Mouse (Mus musculus): ENCODE data around the gene Foxn2. TPM values are rescaled to one million over a fixed set of nuclear protein-coding genes. Genes with fewer than 3 reads are reported as not detected.
"Not testable (repeated sequence)": the region's sequence is repeated elsewhere in the genome, so short reads cannot be mapped to it uniquely, and the experiment has no call there.

Gene Foxn2
- 10 to 100 TPM; 12.9 to 14.2 TPM for total RNA-seq (2021)

GRCm38 (mm10) chr17:88440285-88441000, at the start of gene Foxn2:
TSS of gene Foxn2 (plus strand) at chr17:88440711.
- intact Hi-C loops (cut with DNase I): loop anchor here (2.0 to 5.0 kb wide), 4 partner anchors 42 to 373 kb away; partner anchors contain the start of gene Fbxo11
- DNase-seq: peak; percentile 95 to 96

- no peak for DNase-seq
Measured at GRCm38 (mm10) chr17:88397501-88397900, 43.0 kb upstream of the Foxn2 start.

GRCm38 (mm10) chr17:88398090-88398489, 42.4 kb upstream of the Foxn2 start:
- DNase-seq: no peak
- intact Hi-C loops (cut with DNase I): no loop called here

More at GRCm38 (mm10) chr17:88397501-88397900, 43.0 kb upstream of the Foxn2 start:
- intact Hi-C loops (cut with DNase I): no loop called here

- no peak for DNase-seq
- intact Hi-C loops (cut with DNase I): no loop called here
Measured at GRCm38 (mm10) chr17:88398854-88399253, 41.7 kb upstream of the Foxn2 start.

GRCm38 (mm10) chr17:88400122-88400521, 40.4 kb upstream of the Foxn2 start:
- intact Hi-C loops (cut with DNase I): no loop called here
- DNase-seq: no peak

GRCm38 (mm10) chr17:88400702-88401475, 39.6 kb upstream of the Foxn2 start:
- DNase-seq: no peak
- intact Hi-C loops (cut with DNase I): no loop called here

GRCm38 (mm10) chr17:88403269-88403668, 37.2 kb upstream of the Foxn2 start:
- peak in 1 of 2 experiments; percentile 5 for DNase-seq
- intact Hi-C loops (cut with DNase I): no loop called here

- no peak for DNase-seq
- intact Hi-C loops (cut with DNase I): no loop called here
Measured at GRCm38 (mm10) chr17:88404471-88404870, 36.0 kb upstream of the Foxn2 start.

GRCm38 (mm10) chr17:88405076-88405475, 35.4 kb upstream of the Foxn2 start:
- intact Hi-C loops (cut with DNase I): no loop called here
- no peak for DNase-seq

GRCm38 (mm10) chr17:88409706-88410105, 30.8 kb upstream of the Foxn2 start:
- intact Hi-C loops (cut with DNase I): no loop called here
- no peak for DNase-seq

GRCm38 (mm10) chr17:88413155-88413836, 27.2 kb upstream of the Foxn2 start:
- intact Hi-C loops (cut with DNase I): no loop called here
- DNase-seq: no peak

GRCm38 (mm10) chr17:88420426-88420825, 20.1 kb upstream of the Foxn2 start:
- intact Hi-C loops (cut with DNase I): no loop called here
- DNase-seq: no peak

- intact Hi-C loops (cut with DNase I): no loop called here
- DNase-seq: peak; percentile 51 to 53
Measured at GRCm38 (mm10) chr17:88421246-88421645, 19.3 kb upstream of the Foxn2 start.

GRCm38 (mm10) chr17:88430719-88431118, 9.8 kb upstream of the Foxn2 start:
- intact Hi-C loops (cut with DNase I): no loop called here
- no peak for DNase-seq

GRCm38 (mm10) chr17:88431486-88431885, 9.0 kb upstream of the Foxn2 start:
- intact Hi-C loops (cut with DNase I): no loop called here
- DNase-seq: no peak

- DNase-seq: no peak
- intact Hi-C loops (cut with DNase I): no loop called here
Measured at GRCm38 (mm10) chr17:88431987-88432386, 8.5 kb upstream of the Foxn2 start.

- intact Hi-C loops (cut with DNase I): no loop called here
- DNase-seq: no peak
Measured at GRCm38 (mm10) chr17:88435322-88435721, 5.2 kb upstream of the Foxn2 start.

- no peak for DNase-seq
- intact Hi-C loops (cut with DNase I): no loop called here
Measured at GRCm38 (mm10) chr17:88436284-88436683, 4.2 kb upstream of the Foxn2 start.

- DNase-seq; intact Hi-C loops (cut with DNase I): not testable (repeated sequence)
Measured at GRCm38 (mm10) chr17:88436749-88437148, 3.8 kb upstream of the Foxn2 start.

- no peak for DNase-seq
- intact Hi-C loops (cut with DNase I): no loop called here
Measured at GRCm38 (mm10) chr17:88437391-88437790, 3.1 kb upstream of the Foxn2 start.

- intact Hi-C loops (cut with DNase I): loop anchor here (2.0 to 5.0 kb wide), 4 partner anchors 43 to 372 kb away; partner anchors contain the start of gene Fbxo11
- DNase-seq: peak; percentile 5 to 10
Measured at GRCm38 (mm10) chr17:88439536-88440050, 918 bp upstream of the Foxn2 start.

Measured in heart, postnatal 10 days (tissue).